Mouse (Mus musculus) myocyte (in vitro differentiated cells): ENCODE measurements around the gene Igdcc3. TPM values are rescaled to one million over a fixed set of nuclear protein-coding genes. Genes with fewer than 3 reads are reported as not detected.

Source experiments
- H3K27me3 ChIP-seq: one replicate; pipeline ENCODE4 v1.6.1; 2011; ENCODE audit not compliant: control insufficient read depth, insufficient read depth, insufficient read length
- H3K36me3 ChIP-seq: one replicate; pipeline ENCODE4 v1.6.1; 2011; ENCODE audit not compliant: control insufficient read depth, insufficient read depth
- H3K4me2 ChIP-seq: one replicate; pipeline ENCODE4 v1.6.1; 2011; ENCODE audit warnings: low read depth, control low read depth
- H3K4me3 ChIP-seq: one replicate; pipeline ENCODE4 v1.5.1; 2011; ENCODE audit warnings: mild to moderate bottlenecking, control low read depth, moderate library complexity
- H3K79me2 ChIP-seq: one replicate; pipeline ENCODE4 v1.6.1; 2011; ENCODE audit not compliant: control insufficient read depth, insufficient read depth
- H3ac ChIP-seq: one replicate; pipeline ENCODE4 v1.6.1; 2011; ENCODE audit not compliant: control insufficient read depth, insufficient read length
- CEBPB ChIP-seq: IDR thresholded peaks from 2 replicates; pipeline ENCODE4 v1.6.1; 2011; ENCODE audit warnings: mild to moderate bottlenecking, moderate library complexity; ENCODE audit not compliant: poor library complexity, insufficient read depth, severe bottlenecking
- E2F4 ChIP-seq: IDR thresholded peaks from one replicate; pipeline ENCODE4 v1.6.1; 2011; ENCODE audit warnings: mild to moderate bottlenecking, control low read depth, moderate library complexity; ENCODE audit not compliant: insufficient read depth
- MAX ChIP-seq: IDR thresholded peaks from one replicate; pipeline ENCODE4 v1.6.1; 2011; ENCODE audit warnings: low read depth, mild to moderate bottlenecking, control low read depth
- MYOD1 ChIP-seq, 3 experiments: IDR thresholded peaks; one replicate each; pipeline ENCODE4 v1.6.1; 2011; ENCODE audit warnings: control low read depth in 2 of 3, low read depth in 2 of 3, mild to moderate bottlenecking in 2 of 3, moderate library complexity in 1 of 3; ENCODE audit not compliant: insufficient read length in 2 of 3, control insufficient read depth in 1 of 3
- MYOG ChIP-seq, 3 experiments: IDR thresholded peaks; one replicate each; pipeline ENCODE4 v1.6.1; 2011; ENCODE audit warnings: control low read depth in 2 of 3, low read depth in 2 of 3, mild to moderate bottlenecking in 2 of 3; ENCODE audit not compliant: insufficient read length in 2 of 3, control insufficient read depth in 1 of 3, insufficient read depth in 1 of 3
- POLR2A ChIP-seq: IDR thresholded peaks from one replicate; pipeline ENCODE4 v1.6.1; 2011; ENCODE audit warnings: low read depth, mild to moderate bottlenecking, control low read depth, moderate library complexity; ENCODE audit not compliant: insufficient read length
- POLR2AphosphoS2 ChIP-seq: IDR thresholded peaks from one replicate; pipeline ENCODE4 v1.6.1; 2011; ENCODE audit warnings: low read depth, control low read depth; ENCODE audit not compliant: insufficient read length
- REST ChIP-seq: IDR thresholded peaks from one replicate; pipeline ENCODE4 v1.6.1; 2011; ENCODE audit warnings: mild to moderate bottlenecking, control low read depth, moderate library complexity; ENCODE audit not compliant: insufficient read depth, insufficient read length
- SRF ChIP-seq: IDR thresholded peaks from one replicate; pipeline ENCODE4 v1.6.1; 2011; ENCODE audit warnings: low read depth; ENCODE audit not compliant: control insufficient read depth, insufficient read length
- TCF12 ChIP-seq: IDR thresholded peaks from one replicate; pipeline ENCODE4 v1.6.1; 2011; ENCODE audit warnings: mild to moderate bottlenecking, control low read depth; ENCODE audit not compliant: poor library complexity, insufficient read depth, severe bottlenecking
- TCF3 ChIP-seq: IDR thresholded peaks from one replicate; pipeline ENCODE4 v1.6.1; 2011; ENCODE audit warnings: low read depth, control low read depth; ENCODE audit not compliant: insufficient read length
- USF1 ChIP-seq: IDR thresholded peaks from one replicate; pipeline ENCODE4 v1.6.1; 2011; ENCODE audit warnings: low read depth, mild to moderate bottlenecking, control low read depth, moderate library complexity
- polyA plus RNA-seq: library from polyadenylated mRNA; unstranded; fragments of >200 nt; fragmentation: generic; extraction: Trizol; gene quantifications from one replicate; pipeline ENCODE4 v1.2.1, GENCODE M21; 2012; ENCODE audit warnings: missing spikeins

Igdcc3 gene
- polyA plus RNA-seq, 1 experiment: not detected

GRCm38 (mm10) chr9:65120935-65121334, 20.1 kb upstream of the Igdcc3 start:
- Histone ChIP-seq H3K36me3 (no peaks in the 10 kb centered on the region), H3K27me3 (peaks cover 11% of the 10 kb centered on the region), H3K4me3 (no peak overlapping the region), H3K79me2 (no peaks in the 10 kb centered on the region), H3K4me2 (no peak overlapping the region), H3ac (no peak overlapping the region)
- TF ChIP-seq E2F4 (no peak), MYOD1 (IDR thresholded peaks at IDR 0.05; ENCODE audit: control insufficient read depth in 1 of 3, insufficient read length in 2 of 3, low read depth in 2 of 3) (peak in 1 of 3 experiments; percentile 30), MYOG (IDR thresholded peaks at IDR 0.05; ENCODE audit: control insufficient read depth in 1 of 3, insufficient read depth in 1 of 3, insufficient read length in 2 of 3, low read depth in 2 of 3) (peak in 1 of 3 experiments; percentile 6), USF1 (no peak), POLR2AphosphoS2 (no peak)

GRCm38 (mm10) chr9:65122545-65122944, 18.4 kb upstream of the Igdcc3 start:
- Histone ChIP-seq H3K4me3 (no peak overlapping the region), H3K4me2 (no peak overlapping the region), H3K27me3 (peaks cover 11% of the 10 kb centered on the region), H3K79me2 (no peaks in the 10 kb centered on the region), H3ac (no peak overlapping the region), H3K36me3 (no peaks in the 10 kb centered on the region)
- TF ChIP-seq E2F4 (no peak), TCF3 (no peak), TCF12 (no peak), POLR2AphosphoS2 (no peak), POLR2A (no peak), CEBPB (no peak), REST (no peak), MYOG (IDR thresholded peaks at IDR 0.05; ENCODE audit: control insufficient read depth in 1 of 3, insufficient read depth in 1 of 3, insufficient read length in 2 of 3, low read depth in 2 of 3) (no peak), MAX (no peak), SRF (no peak), MYOD1 (IDR thresholded peaks at IDR 0.05; ENCODE audit: control insufficient read depth in 1 of 3, insufficient read length in 2 of 3, low read depth in 2 of 3) (no peak), USF1 (no peak)

DNA sequence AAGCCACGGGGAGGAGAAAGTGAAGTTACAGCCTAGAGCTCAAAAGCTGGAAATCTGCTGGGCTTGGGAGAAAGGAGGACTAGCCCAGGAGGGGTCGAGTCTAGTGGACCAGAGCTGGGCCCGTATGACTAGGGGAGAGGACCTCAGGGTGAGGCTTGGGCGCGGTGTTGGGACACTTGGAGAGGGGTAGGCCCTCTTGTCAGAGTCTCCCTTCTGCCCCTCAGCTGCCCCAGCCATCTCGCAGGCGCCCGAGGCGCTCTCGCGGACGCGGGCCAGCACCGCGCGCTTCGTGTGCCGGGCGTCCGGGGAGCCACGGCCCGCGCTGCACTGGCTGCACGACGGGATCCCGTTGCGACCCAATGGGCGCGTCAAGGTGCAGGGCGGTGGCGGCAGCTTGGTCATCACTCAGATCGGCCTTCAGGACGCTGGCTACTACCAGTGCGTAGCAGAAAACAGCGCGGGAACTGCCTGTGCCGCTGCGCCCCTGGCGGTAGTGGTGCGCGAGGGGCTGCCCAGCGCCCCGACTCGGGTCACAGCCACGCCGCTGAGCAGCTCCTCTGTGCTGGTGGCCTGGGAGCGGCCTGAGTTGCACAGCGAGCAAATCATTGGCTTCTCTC, 17.3 kb upstream of the Igdcc3 start:
- Histone ChIP-seq H3K27me3 (peaks cover 11% of the 10 kb centered on the region), H3K36me3 (no peaks in the 10 kb centered on the region), H3K4me3 (no peak overlapping the region), H3K4me2 (no peak overlapping the region), H3ac (no peak overlapping the region), H3K79me2 (no peaks in the 10 kb centered on the region)
- no peak for TF ChIP-seq USF1
- no peak for TF ChIP-seq MYOG (IDR thresholded peaks at IDR 0.05; ENCODE audit: control insufficient read depth in 1 of 3, insufficient read depth in 1 of 3, insufficient read length in 2 of 3, low read depth in 2 of 3)
- no peak for TF ChIP-seq MAX
- no peak for TF ChIP-seq TCF3
- no peak for TF ChIP-seq SRF
- no peak for TF ChIP-seq E2F4
- no peak for TF ChIP-seq MYOD1 (IDR thresholded peaks at IDR 0.05; ENCODE audit: control insufficient read depth in 1 of 3, insufficient read length in 2 of 3, low read depth in 2 of 3)
- no peak for TF ChIP-seq POLR2AphosphoS2
- TF ChIP-seq REST: no peak
- TF ChIP-seq POLR2A: no peak
- no peak for TF ChIP-seq TCF12
- no peak for TF ChIP-seq CEBPB

- Histone ChIP-seq H3K27me3 (peaks cover 6% of the 10 kb centered on the region), H3ac (no peak overlapping the region), H3K79me2 (no peaks in the 10 kb centered on the region), H3K4me3 (no peak overlapping the region), H3K36me3 (no peaks in the 10 kb centered on the region), H3K4me2 (no peak overlapping the region)
- TF ChIP-seq TCF12: no peak
These were observed 12.7 kb upstream of the Igdcc3 start for GRCm38 (mm10) chr9:65128123-65128815.

GRCm38 (mm10) chr9:65131717-65132116, 9.3 kb upstream of the Igdcc3 start:
- TF ChIP-seq TCF3 (no peak), USF1 (no peak), TCF12 (no peak), MAX (no peak), E2F4 (no peak), SRF (no peak), REST (no peak), POLR2AphosphoS2 (no peak), MYOD1 (IDR thresholded peaks at IDR 0.05; ENCODE audit: control insufficient read depth in 1 of 3, insufficient read length in 2 of 3, low read depth in 2 of 3) (no peak), MYOG (IDR thresholded peaks at IDR 0.05; ENCODE audit: control insufficient read depth in 1 of 3, insufficient read depth in 1 of 3, insufficient read length in 2 of 3, low read depth in 2 of 3) (no peak), CEBPB (no peak), POLR2A (no peak)
- Histone ChIP-seq H3K27me3 (peaks cover 18% of the 10 kb centered on the region), H3K36me3 (no peaks in the 10 kb centered on the region)

More at GRCm38 (mm10) chr9:65131717-65132116, 9.3 kb upstream of the Igdcc3 start:
- Histone ChIP-seq H3ac (no peak overlapping the region), H3K4me3 (no peak overlapping the region), H3K79me2 (no peaks in the 10 kb centered on the region), H3K4me2 (no peak overlapping the region)
